ENCODE assay signal across 22 mouse cellular contexts in genomic region chr3:69773356-69773755, GRCm38 (mm10). TPM values are rescaled to one million over a fixed set of nuclear protein-coding genes. Genes with fewer than 3 reads are reported as not detected.
DNase-seq lines count a peak whose midpoint lies in the region; ATAC-seq and TF ChIP-seq lines count a peak whose summit lies in the region.
"Had no signal": no experiment of that assay in that cellular context is flagged by ENCODE, and none has a peak within 500 bp of the region (broad histone marks: within the 10 kb centered on the region; RNA-seq: fewer than 3 reads in every experiment).

No protein-coding gene starts in this region.

- no peak overlapping the region for H3K27ac ChIP-seq in lung, postnatal 0 days (ENCODE audit: low read length)
- no peak overlapping the region for H3K27ac ChIP-seq in hindbrain, embryonic 11.5 days (ENCODE audit: low read depth, low read length)
- H3K27ac ChIP-seq: embryonic facial prominence, embryonic 10.5 days; forebrain, embryonic 10.5 days; gastrocnemius, adult 2 months; heart, embryonic 13.5 days; hindbrain, embryonic 13.5 days; hindbrain, postnatal 0 days had no signal

- no peaks in the 10 kb centered on the region for H3K4me1 ChIP-seq in lung, postnatal 0 days (ENCODE audit: insufficient read depth, low read depth, low read length)
- no peaks in the 10 kb centered on the region for H3K4me1 ChIP-seq in hindbrain, embryonic 11.5 days (replicated peaks; ENCODE audit: control insufficient read depth, insufficient read depth, low read length)
- H3K4me1 ChIP-seq: embryonic facial prominence, embryonic 10.5 days; forebrain, embryonic 10.5 days; heart, embryonic 13.5 days; hindbrain, embryonic 13.5 days had no signal

- no peaks in the 10 kb centered on the region for H3K27me3 ChIP-seq in lung, postnatal 0 days (replicated peaks; ENCODE audit: insufficient read depth, low read length)
- H3K27me3 ChIP-seq in hindbrain, embryonic 11.5 days (ENCODE audit: control insufficient read depth, insufficient read depth, low read length) = no peaks in the 10 kb centered on the region
- H3K27me3 ChIP-seq: heart, embryonic 13.5 days; hindbrain, embryonic 13.5 days had no signal

- peak; percentile 46 for ATAC-seq in lung, postnatal 0 days
- peak; percentile 47; the same call in 1 of the 2 replicates for ATAC-seq in megakaryocyte, adult 5-6 weeks (ENCODE audit: poor library complexity, severe bottlenecking)
- ATAC-seq in hindbrain, embryonic 11.5 days (ENCODE audit: low FRiP score) = no peak
- no peak for ATAC-seq in megakaryocyte-erythroid progenitor cell, adult 5-6 weeks (replicated peaks; ENCODE audit: low FRiP score, low TSS enrichment, poor library complexity, severe bottlenecking)
- ATAC-seq: CD4-positive, CD25-positive, alpha-beta regulatory T cell, adult 4 months; forebrain, embryonic 14.5 days; hindbrain, postnatal 0 days had no signal

- no peak for TF ChIP-seq EP300 in lung, postnatal 0 days (IDR thresholded peaks at IDR 0.05)

- 73% methylated on average over 4 of the region's 4 CpGs for WGBS in lung, postnatal 0 days
- WGBS in hindbrain, embryonic 11.5 days = 95% methylated on average over 4 of the region's 4 CpGs

- H3K4me2 ChIP-seq in lung, postnatal 0 days (replicated peaks; ENCODE audit: low read depth, low read length) = no peak overlapping the region
- no peak overlapping the region for H3K4me2 ChIP-seq in hindbrain, embryonic 11.5 days (replicated peaks; ENCODE audit: low read depth, low read length)
- H3K4me2 ChIP-seq: heart, embryonic 13.5 days; hindbrain, embryonic 13.5 days had no signal

- no peak overlapping the region for H3K4me3 ChIP-seq in lung, postnatal 0 days (ENCODE audit: low read depth, low read length)
- H3K4me3 ChIP-seq in hindbrain, embryonic 11.5 days (ENCODE audit: low read depth, low read length) = no peak overlapping the region
- H3K4me3 ChIP-seq: embryonic facial prominence, embryonic 10.5 days; forebrain, embryonic 10.5 days; gastrocnemius, adult 2 months; heart, embryonic 13.5 days; hindbrain, embryonic 13.5 days had no signal

- H3K9ac ChIP-seq in lung, postnatal 0 days (replicated peaks; ENCODE audit: low read depth) = no peak overlapping the region
- no peak overlapping the region for H3K9ac ChIP-seq in hindbrain, embryonic 11.5 days (ENCODE audit: low read depth, low read length)
- H3K9ac ChIP-seq: heart, embryonic 13.5 days; hindbrain, embryonic 13.5 days had no signal

- no peak for TF ChIP-seq CTCF in lung, postnatal 0 days (IDR thresholded peaks at IDR 0.05)

- H3K9me3 ChIP-seq in lung, postnatal 0 days (ENCODE audit: low read length) = no peaks in the 10 kb centered on the region
- H3K9me3 ChIP-seq in hindbrain, embryonic 11.5 days (ENCODE audit: control insufficient read depth, low read length) = no peaks in the 10 kb centered on the region
- H3K9me3 ChIP-seq: embryonic facial prominence, embryonic 10.5 days; forebrain, embryonic 10.5 days; G1E; heart, embryonic 13.5 days; hindbrain, embryonic 13.5 days had no signal

- no peaks in the 10 kb centered on the region for H3K36me3 ChIP-seq in lung, postnatal 0 days (ENCODE audit: insufficient read depth, low read length)
- no peaks in the 10 kb centered on the region for H3K36me3 ChIP-seq in hindbrain, embryonic 11.5 days (ENCODE audit: control insufficient read depth, insufficient read depth, low read length)
- H3K36me3 ChIP-seq: embryonic facial prominence, embryonic 10.5 days; forebrain, embryonic 10.5 days; G1E; heart, embryonic 13.5 days; hindbrain, embryonic 13.5 days had no signal

- peak; percentile 58 for DNase-seq in lung, postnatal 0 days (ENCODE audit: low spot score)
- no peak for DNase-seq in lung, postnatal 25 days (ENCODE audit: low spot score)
- peak; percentile 99 for DNase-seq in gonadal fat pad, adult 2 months (ENCODE audit: low read depth)
- no peak for DNase-seq in hindbrain, embryonic 11.5 days (ENCODE audit: low spot score)
- DNase-seq: adrenal gland, postnatal 25 days; B cell, adult 2 months; cerebellum, adult 18-20 months; cerebellum, adult 9-11 months; cerebellum, postnatal 36 days; gastrocnemius, adult 2 months; gastrocnemius, postnatal 36 days; heart, postnatal 36 days had no signal

RNA-seq across cellular contexts. Expression of gene Nmd3, which starts 51.6 kb away (rescaled TPM):
- 69.4 and 70.9 TPM in 2 replicates for polyA plus RNA-seq in lung, postnatal 0 days (2015; fragmentation: Nextera tagmentation; extraction: Ambion mirVana)
- 26.7 and 34.2 TPM in 2 replicates for polyA plus RNA-seq in gonadal fat pad, adult 2 months (2012; rRNA removed)
- 44.2 and 60.2 TPM in 2 replicates for total RNA-seq in megakaryocyte, adult 5-6 weeks (2015)
- total RNA-seq in megakaryocyte, adult 5-6 weeks (2017) = 34.5 and 42.1 TPM in 2 replicates
- 139 and 144 TPM in 2 replicates for polyA plus RNA-seq in hindbrain, embryonic 11.5 days (2014; fragmentation: Nextera tagmentation; extraction: Ambion mirVana)
- total RNA-seq in megakaryocyte-erythroid progenitor cell, adult 5-6 weeks (2014; fragmentation: Nextera tagmentation) = 117 and 118 TPM in 2 replicates
- 140 and 151 TPM in 2 replicates for total RNA-seq in megakaryocyte-erythroid progenitor cell, adult 5-6 weeks (2017)

Comparison
In these comparisons a context has a peak if more than half of its experiments do, and no peak if none do; other contexts are left out.
1. DNase-seq: peak in lung, postnatal 0 days (single experiment) and gonadal fat pad, adult 2 months (single experiment); none in lung, postnatal 25 days (single experiment) and hindbrain, embryonic 11.5 days (single experiment).
2. ATAC-seq: peak in lung, postnatal 0 days (single experiment) and megakaryocyte, adult 5-6 weeks (single experiment); none in hindbrain, embryonic 11.5 days (single experiment) and megakaryocyte-erythroid progenitor cell, adult 5-6 weeks (single experiment).